Mouse (Mus musculus) monocyte, adult 59 days (primary cell): ENCODE data around the gene Cntn5. TPM values are rescaled to one million over a fixed set of nuclear protein-coding genes. Genes with fewer than 3 reads are reported as not detected.

Experiments
- total RNA-seq, 2 experiments: library from RNA; stranded (reverse); gene quantifications; one replicate each; pipeline ENCODE4 v1.2.4; 2023

The Cntn5 gene
- not detected for total RNA-seq

GRCm38 (mm10) chr9:10904616-10905363 is at the start of gene Cntn5:
Gene Cntn5 (minus strand): TSS chr9:10904775.

